Mouse (Mus musculus): ENCODE results near the gene Dok5.

DNA sequence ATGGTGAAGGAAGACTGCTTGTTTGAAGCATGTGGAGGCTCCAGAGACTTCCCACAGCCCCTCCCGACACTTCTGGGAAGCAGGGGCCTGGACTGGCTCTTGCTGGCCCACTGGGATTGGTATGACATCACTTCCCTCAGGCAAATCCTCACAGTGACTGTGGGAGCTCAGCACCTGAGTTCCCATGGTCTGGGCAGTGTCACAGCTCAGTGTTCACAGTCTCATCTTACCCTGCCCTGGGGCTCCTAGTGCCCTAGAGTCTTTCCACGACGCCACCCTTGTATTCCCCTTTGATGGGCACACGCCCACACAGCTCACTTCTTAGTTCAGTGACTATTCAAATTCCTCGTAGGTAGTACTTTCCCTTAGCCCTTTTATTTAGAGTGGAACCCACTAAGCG is 71.4 kb downstream of the Dok5 start:
- no peak for TF ChIP-seq FLI1 (IDR thresholded peaks at IDR 0.05; ENCODE audit: low read length)
- TF ChIP-seq GATA1 (IDR thresholded peaks at IDR 0.05; ENCODE audit: borderline replicate concordance, low read length) = no peak

Measured in megakaryocyte, embryonic 14.5 days (primary cell).